ENCODE assay signal across 26 mouse cellular contexts in the genomic region with DNA sequence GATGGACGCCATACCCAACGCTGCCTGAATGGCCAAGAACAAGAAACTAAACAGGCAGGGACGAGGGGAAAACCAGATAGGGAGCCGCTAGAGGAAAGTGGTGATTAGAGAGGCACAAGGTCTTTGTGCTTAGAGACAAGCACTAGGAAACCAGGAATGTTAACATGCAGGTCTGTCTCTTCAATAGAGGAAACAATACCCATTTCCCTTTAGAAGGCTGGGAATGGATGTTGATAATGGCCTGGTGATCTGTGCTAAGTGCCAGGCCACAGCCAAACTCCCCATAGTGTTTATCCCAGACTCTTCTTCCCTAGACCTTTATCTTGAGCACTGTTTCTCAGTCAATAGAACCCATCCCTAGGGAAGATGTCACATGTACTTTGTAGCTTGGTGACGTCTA.
"Had no signal": no experiment of that assay in that cellular context is flagged by ENCODE, and none has a peak within 500 bp of the region (broad histone marks: within the 10 kb centered on the region; RNA-seq: fewer than 3 reads in every experiment).

No protein-coding gene starts in this region.

- H3K4me1 ChIP-seq: limb, embryonic 12.5 days; limb, embryonic 15.5 days; stomach, embryonic 15.5 days had no signal

- H3K36me3 ChIP-seq: limb, embryonic 12.5 days; limb, embryonic 15.5 days; midbrain, embryonic 10.5 days; midbrain, embryonic 13.5 days; neural tube, embryonic 13.5 days; stomach, embryonic 15.5 days had no signal

- DNase-seq: kidney, postnatal 25 days; layer of hippocampus, postnatal 36 days; left cerebral cortex, postnatal 4 days; liver, postnatal 0 days; lung, embryonic 14.5 days; retina, postnatal 1 day; right cerebral cortex, postnatal 25 days; spleen, adult 18-20 months; thymus, adult 18-20 months; thymus, postnatal 36 days had no signal

- H3K9ac ChIP-seq: limb, embryonic 12.5 days; limb, embryonic 15.5 days; liver, embryonic 14.5 days; liver, postnatal 0 days; lung, embryonic 14.5 days; midbrain, embryonic 13.5 days; neural tube, embryonic 13.5 days; stomach, embryonic 15.5 days had no signal

- ATAC-seq: liver, postnatal 0 days; lung, postnatal 0 days; midbrain, embryonic 13.5 days; midbrain, embryonic 16.5 days had no signal

- H3K9me3 ChIP-seq: limb, embryonic 12.5 days; limb, embryonic 15.5 days; megakaryocyte, embryonic 14.5 days; midbrain, embryonic 10.5 days; midbrain, embryonic 13.5 days; neural tube, embryonic 13.5 days; stomach, embryonic 15.5 days had no signal

- H3K4me3 ChIP-seq: layer of hippocampus, adult 2 months; left cerebral cortex, adult 2 months; limb, embryonic 12.5 days; limb, embryonic 15.5 days; megakaryocyte, embryonic 14.5 days; midbrain, embryonic 10.5 days; midbrain, embryonic 13.5 days; myocyte; neural tube, embryonic 13.5 days; stomach, embryonic 15.5 days had no signal

- H3K4me2 ChIP-seq: limb, embryonic 12.5 days; limb, embryonic 15.5 days; liver, embryonic 11.5 days; lung, embryonic 14.5 days; midbrain, embryonic 13.5 days; neural tube, embryonic 13.5 days; stomach, embryonic 15.5 days had no signal

- H3K27ac ChIP-seq: kidney, postnatal 0 days; layer of hippocampus, adult 2 months; left cerebral cortex, adult 2 months; limb, embryonic 12.5 days; limb, embryonic 15.5 days; liver, embryonic 14.5 days; macrophage; midbrain, embryonic 10.5 days; midbrain, embryonic 13.5 days; neural tube, embryonic 13.5 days; stomach, embryonic 15.5 days had no signal

- H3K27me3 ChIP-seq: limb, embryonic 12.5 days; limb, embryonic 15.5 days; megakaryocyte, embryonic 14.5 days; midbrain, embryonic 13.5 days; neural tube, embryonic 13.5 days; stomach, embryonic 15.5 days had no signal
